Mouse (Mus musculus): Measurements from ENCODE around the gene Ppara. TPM values are rescaled to one million over a fixed set of nuclear protein-coding genes. Genes with fewer than 3 reads are reported as not detected.

The Ppara gene
- polyA plus RNA-seq, 1 experiment: not detected

GRCm38 (mm10) chr15:85702411-85702951 lies 32.3 kb upstream of the Ppara start:
- TF ChIP-seq CTCF (IDR thresholded peaks at IDR 0.05; ENCODE audit: insufficient read depth, low read depth, low read length) (no peak), POLR2A (IDR thresholded peaks at IDR 0.05; ENCODE audit: insufficient read depth, low read depth, low read length) (no peak)
- 10% methylated on average over 13 of the region's 13 CpGs for WGBS
- Histone ChIP-seq H3K4me1 (ENCODE audit: control insufficient read depth, insufficient read depth, low read length) (peaks cover 79% of the 10 kb centered on the region), H3K4me3 (ENCODE audit: insufficient read depth, low read depth, low read length) (no peak overlapping the region), H3K27ac (ENCODE audit: insufficient read depth, low read depth, low read length) (peak overlapping the region; percentile 84)

GRCm38 (mm10) chr15:85703194-85703641 lies 31.6 kb upstream of the Ppara start:
- WGBS: 14% methylated on average over 10 of the region's 11 CpGs

DNA sequence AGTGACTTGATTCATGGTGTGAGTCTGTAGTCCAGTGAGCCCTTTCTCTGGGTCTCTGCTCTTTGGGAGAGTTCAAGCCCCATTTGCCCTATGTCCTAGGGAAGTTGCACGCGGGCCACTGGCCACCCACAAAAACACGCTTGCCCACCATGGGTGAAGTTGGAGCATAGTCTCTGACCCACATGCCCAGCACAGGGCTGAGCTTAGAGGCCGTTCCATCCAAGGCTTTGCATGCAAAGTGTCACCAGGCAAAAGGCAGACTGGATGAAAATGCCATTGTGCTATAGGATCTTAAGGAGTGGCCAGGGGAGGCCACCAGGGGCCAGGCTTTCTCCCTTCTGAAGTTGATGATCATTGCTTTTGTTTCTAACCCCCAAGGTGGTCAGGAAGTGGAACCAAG lies 30.9 kb upstream of the Ppara start:
- peaks cover 76% of the 10 kb centered on the region for H3K4me1 ChIP-seq (ENCODE audit: control insufficient read depth, insufficient read depth, low read length)
- no peak overlapping the region for H3K4me3 ChIP-seq (ENCODE audit: insufficient read depth, low read depth, low read length)
- 62% methylated on average over 4 of the region's 4 CpGs for WGBS
- peak overlapping the region; percentile 76 for H3K27ac ChIP-seq (ENCODE audit: insufficient read depth, low read depth, low read length)
- TF ChIP-seq CTCF (IDR thresholded peaks at IDR 0.05; ENCODE audit: insufficient read depth, low read depth, low read length) (0 out of 2 replicates have a peak, but pooled peaks have one; percentile 14), POLR2A (IDR thresholded peaks at IDR 0.05; ENCODE audit: insufficient read depth, low read depth, low read length) (no peak)

More at GRCm38 (mm10) chr15:85703194-85703641, 31.6 kb upstream of the Ppara start:
- Histone ChIP-seq H3K4me1 (ENCODE audit: control insufficient read depth, insufficient read depth, low read length) (peaks cover 77% of the 10 kb centered on the region), H3K27ac (ENCODE audit: insufficient read depth, low read depth, low read length) (peak overlapping the region; percentile 84), H3K4me3 (ENCODE audit: insufficient read depth, low read depth, low read length) (no peak overlapping the region)
- TF ChIP-seq CTCF (IDR thresholded peaks at IDR 0.05; ENCODE audit: insufficient read depth, low read depth, low read length) (no peak), POLR2A (IDR thresholded peaks at IDR 0.05; ENCODE audit: insufficient read depth, low read depth, low read length) (no peak)

- TF ChIP-seq POLR2A (IDR thresholded peaks at IDR 0.05; ENCODE audit: insufficient read depth, low read depth, low read length): no peak
- no peak for TF ChIP-seq CTCF (IDR thresholded peaks at IDR 0.05; ENCODE audit: insufficient read depth, low read depth, low read length)
- 57% methylated on average over 8 of the region's 8 CpGs for WGBS
- H3K27ac ChIP-seq (ENCODE audit: insufficient read depth, low read depth, low read length): peak overlapping the region; percentile 76
Observed at GRCm38 (mm10) chr15:85704341-85705012, 30.3 kb upstream of the Ppara start.

GRCm38 (mm10) chr15:85705013-85705528 lies 29.7 kb upstream of the Ppara start:
- no peak for TF ChIP-seq CTCF (IDR thresholded peaks at IDR 0.05; ENCODE audit: insufficient read depth, low read depth, low read length)
- no peak for TF ChIP-seq POLR2A (IDR thresholded peaks at IDR 0.05; ENCODE audit: insufficient read depth, low read depth, low read length)
- H3K27ac ChIP-seq (ENCODE audit: insufficient read depth, low read depth, low read length): peak overlapping the region; percentile 66
- peaks cover 73% of the 10 kb centered on the region for H3K4me1 ChIP-seq (ENCODE audit: control insufficient read depth, insufficient read depth, low read length)
- WGBS: 59% methylated on average over 9 of the region's 9 CpGs
- no peak overlapping the region for H3K4me3 ChIP-seq (ENCODE audit: insufficient read depth, low read depth, low read length)

More at GRCm38 (mm10) chr15:85704341-85705012, 30.3 kb upstream of the Ppara start:
- Histone ChIP-seq H3K4me3 (ENCODE audit: insufficient read depth, low read depth, low read length) (no peak overlapping the region), H3K4me1 (ENCODE audit: control insufficient read depth, insufficient read depth, low read length) (peaks cover 76% of the 10 kb centered on the region)

DNA sequence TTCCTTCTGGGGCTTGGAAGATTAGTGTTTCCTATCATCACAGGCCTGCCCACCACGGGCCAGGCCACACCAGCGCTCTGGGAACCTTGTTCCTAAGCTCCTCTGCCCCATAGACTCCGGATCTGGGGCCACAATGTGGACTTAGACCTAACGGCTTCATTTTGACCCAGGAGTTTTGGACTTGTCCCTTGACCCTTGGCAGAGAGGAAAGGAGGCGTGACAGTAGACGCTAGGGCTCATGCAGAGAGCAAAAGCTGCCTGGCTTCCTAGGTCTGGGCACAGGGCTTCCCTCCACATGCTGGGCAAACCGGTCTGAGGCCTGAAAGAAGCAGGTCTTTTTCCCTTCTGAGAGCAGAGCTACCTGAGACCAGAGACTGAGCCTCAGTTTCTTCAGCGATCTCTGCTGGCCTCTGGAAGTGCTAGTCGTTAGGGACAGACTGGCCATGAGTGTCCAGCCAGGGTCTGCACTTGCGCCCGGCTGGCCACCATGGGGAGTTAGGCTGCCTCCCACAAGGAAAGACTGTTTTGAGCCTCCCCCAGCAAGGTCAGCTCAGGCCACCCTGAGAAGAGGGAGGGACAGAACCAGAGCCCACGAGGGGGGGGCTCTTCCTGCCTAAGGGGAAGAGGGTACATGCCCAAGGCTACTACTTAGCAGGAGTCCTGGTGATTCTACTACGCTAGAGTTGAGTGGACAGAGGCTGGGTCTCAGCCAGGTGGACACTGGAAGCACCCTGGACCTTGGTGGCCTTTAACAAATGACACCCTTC lies 29.0 kb upstream of the Ppara start:
- TF ChIP-seq POLR2A (IDR thresholded peaks at IDR 0.05; ENCODE audit: insufficient read depth, low read depth, low read length) (no peak), CTCF (IDR thresholded peaks at IDR 0.05; ENCODE audit: insufficient read depth, low read depth, low read length) (no peak)
- Histone ChIP-seq H3K4me1 (ENCODE audit: control insufficient read depth, insufficient read depth, low read length) (peaks cover 70% of the 10 kb centered on the region), H3K27ac (ENCODE audit: insufficient read depth, low read depth, low read length) (peak overlapping the region; percentile 66), H3K4me3 (ENCODE audit: insufficient read depth, low read depth, low read length) (no peak overlapping the region)
- 38% methylated on average over 13 of the region's 13 CpGs for WGBS

- TF ChIP-seq CTCF (IDR thresholded peaks at IDR 0.05; ENCODE audit: insufficient read depth, low read depth, low read length) (no peak), POLR2A (IDR thresholded peaks at IDR 0.05; ENCODE audit: insufficient read depth, low read depth, low read length) (no peak)
- Histone ChIP-seq H3K27ac (ENCODE audit: insufficient read depth, low read depth, low read length) (peak overlapping the region; percentile 66; the same call in 1 of the 2 replicates), H3K4me1 (ENCODE audit: control insufficient read depth, insufficient read depth, low read length) (peaks cover 64% of the 10 kb centered on the region), H3K4me3 (ENCODE audit: insufficient read depth, low read depth, low read length) (no peak overlapping the region)
- WGBS: 61% methylated on average over 8 of the region's 8 CpGs
Observed at GRCm38 (mm10) chr15:85706527-85706926, 28.3 kb upstream of the Ppara start.

DNA sequence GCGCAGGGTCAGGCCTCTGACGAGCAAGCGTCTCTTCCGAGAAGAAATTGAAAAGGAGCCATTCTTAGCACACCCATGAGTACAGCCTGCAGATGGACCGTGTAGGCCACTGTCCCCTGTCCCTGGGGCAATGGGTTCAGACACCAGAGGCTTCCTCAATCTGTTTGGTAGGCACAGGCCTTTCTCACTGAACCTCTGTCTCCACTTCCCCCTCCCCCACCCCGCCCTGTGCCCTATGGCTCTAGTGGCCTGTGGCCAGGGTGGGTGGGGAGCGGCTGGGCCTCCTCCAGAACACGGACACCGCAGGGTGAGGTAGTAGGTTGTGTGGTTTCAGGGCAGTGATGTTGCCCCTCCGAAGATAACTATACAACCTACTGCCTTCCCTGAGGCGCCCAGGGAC lies 27.8 kb upstream of the Ppara start:
- Histone ChIP-seq H3K4me3 (ENCODE audit: insufficient read depth, low read depth, low read length) (no peak overlapping the region), H3K27ac (ENCODE audit: insufficient read depth, low read depth, low read length) (0 out of 2 replicates have a peak overlapping the region, but pooled peaks have one; percentile 8), H3K4me1 (ENCODE audit: control insufficient read depth, insufficient read depth, low read length) (peaks cover 61% of the 10 kb centered on the region)
- 66% methylated on average over 11 of the region's 11 CpGs for WGBS
- TF ChIP-seq CTCF (IDR thresholded peaks at IDR 0.05; ENCODE audit: insufficient read depth, low read depth, low read length): no peak
- no peak for TF ChIP-seq POLR2A (IDR thresholded peaks at IDR 0.05; ENCODE audit: insufficient read depth, low read depth, low read length)

All from olfactory bulb, adult 2 months (tissue).